Mouse (Mus musculus): ENCODE results near the gene Lcn9. TPM values are rescaled to one million over a fixed set of nuclear protein-coding genes. Genes with fewer than 3 reads are reported as not detected.
"Not testable (repeated sequence)": the region's sequence is repeated elsewhere in the genome, so short reads cannot be mapped to it uniquely, and the experiment has no call there.

Lcn9 gene
- not detected for total RNA-seq (2018; cell fraction: chromatin; rRNA removed)
- not detected for total RNA-seq (2018; cell fraction: cytosol; rRNA removed)
- total RNA-seq (2018; cell fraction: nucleus; rRNA removed) = not detected
- not detected in 3 replicates for polyA plus RNA-seq (2018)

DNA sequence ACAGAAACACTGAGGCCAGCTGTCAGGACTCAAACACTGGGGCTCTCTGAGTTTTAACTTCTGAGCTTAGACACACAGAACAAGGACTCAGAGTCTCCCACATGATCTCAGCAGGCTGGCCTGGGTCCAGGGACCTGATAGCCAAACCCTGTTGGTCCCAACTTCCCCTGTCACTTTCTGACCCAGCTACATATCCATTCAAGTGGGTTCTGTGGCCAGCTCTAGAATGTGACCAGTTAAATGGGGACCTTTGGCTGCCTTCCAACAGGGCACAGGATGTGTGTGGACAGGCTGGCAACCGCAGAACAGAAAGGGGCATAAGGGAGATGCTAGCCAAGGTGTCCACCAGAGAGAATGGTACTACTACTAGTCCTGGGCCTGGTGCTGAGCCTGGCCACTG lies at the start of gene Lcn9:
Gene Lcn9, plus strand, starts transcription at position 348 of the 400 bp plus-strand sequence.
- H3K79me2 ChIP-seq (ENCODE audit: inconsistent target) = no peaks in the 10 kb centered on the region
- 0% methylated on average over 1 of the region's 1 CpGs for WGBS (ENCODE audit: missing documents)
- no peaks in the 10 kb centered on the region for H3K36me3 ChIP-seq (ENCODE audit: inconsistent target)
- H3K27ac ChIP-seq = no peak within 1 kb of the TSS
- H3K4me3 ChIP-seq (ENCODE audit: inconsistent target) = no peak within 1 kb of the TSS

DNA sequence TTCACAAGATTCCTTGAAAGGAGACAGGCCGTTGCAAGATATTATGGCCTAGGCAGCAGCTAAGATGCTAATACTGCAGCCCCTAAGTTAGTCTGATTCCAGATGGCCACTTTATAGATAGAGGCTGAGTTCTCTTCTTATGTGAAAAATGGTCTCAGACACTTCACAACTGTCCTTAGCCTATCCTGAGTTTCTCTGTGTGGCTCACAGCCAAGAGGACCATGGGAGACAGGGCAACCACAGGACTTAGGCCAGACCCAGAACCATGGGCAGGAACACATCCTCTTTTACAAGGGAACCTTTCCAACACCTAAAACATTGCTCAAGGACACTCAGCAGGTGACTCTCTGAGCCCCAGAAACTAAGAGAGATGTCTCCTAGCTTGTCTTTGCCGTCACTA lies 49.4 kb upstream of the Lcn9 start:
- no peak overlapping the region for H3K4me3 ChIP-seq (ENCODE audit: inconsistent target)
- no peak overlapping the region for H3K27ac ChIP-seq
- 97% methylated on average over 2 of the region's 2 CpGs for WGBS (ENCODE audit: missing documents)
- H3K36me3 ChIP-seq (ENCODE audit: inconsistent target) = no peaks in the 10 kb centered on the region
- H3K79me2 ChIP-seq (ENCODE audit: inconsistent target) = no peaks in the 10 kb centered on the region

DNA sequence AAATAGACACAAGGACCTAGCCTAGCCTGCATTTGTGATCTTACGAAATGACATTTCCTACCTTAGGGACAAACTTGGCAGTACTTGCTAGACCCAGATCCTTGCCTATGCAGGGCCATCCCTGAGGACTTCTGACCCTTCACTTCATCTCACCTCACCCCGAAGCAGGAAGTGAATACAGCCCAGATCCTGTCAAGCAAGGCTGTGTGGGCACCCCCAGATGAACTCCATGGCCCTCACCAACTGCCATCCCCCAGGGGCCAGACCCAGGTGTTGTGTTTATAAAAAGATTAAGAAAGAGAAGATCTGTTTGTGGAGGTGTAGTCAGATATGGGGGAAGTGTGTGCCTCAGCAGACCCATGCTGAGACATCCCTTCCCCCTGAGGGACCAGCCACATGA lies 48.3 kb upstream of the Lcn9 start:
- Histone ChIP-seq H3K4me3 (ENCODE audit: inconsistent target) (no peak overlapping the region), H3K79me2 (ENCODE audit: inconsistent target) (no peaks in the 10 kb centered on the region), H3K36me3 (ENCODE audit: inconsistent target) (no peaks in the 10 kb centered on the region), H3K27ac (no peak overlapping the region)
- 56% methylated on average over 2 of the region's 2 CpGs for WGBS (ENCODE audit: missing documents)

DNA sequence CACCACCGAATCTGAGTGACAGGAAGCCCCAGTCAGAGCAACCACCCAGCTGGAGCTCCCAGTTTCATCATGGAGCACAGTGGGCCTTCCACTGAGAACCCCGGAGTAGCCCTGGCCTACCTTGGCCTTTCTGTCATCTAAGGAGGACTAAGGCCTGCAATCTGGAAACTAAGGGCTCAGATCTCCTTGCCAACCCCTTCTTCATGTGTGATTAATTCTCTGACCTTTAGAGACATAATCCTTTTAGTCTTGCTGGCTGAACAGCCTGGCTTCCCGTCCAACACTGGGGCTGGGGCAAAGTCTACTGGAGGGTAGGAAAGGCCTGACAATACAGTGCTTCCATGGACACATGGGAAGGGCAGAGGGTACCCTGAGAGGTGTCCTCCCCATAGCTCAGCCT lies 47.0 kb upstream of the Lcn9 start:
- Histone ChIP-seq H3K4me3 (ENCODE audit: inconsistent target) (no peak overlapping the region), H3K79me2 (ENCODE audit: inconsistent target) (no peaks in the 10 kb centered on the region), H3K27ac (no peak overlapping the region), H3K36me3 (ENCODE audit: inconsistent target) (no peaks in the 10 kb centered on the region)
- WGBS (ENCODE audit: missing documents) = 80% methylated on average over 3 of the region's 3 CpGs

DNA sequence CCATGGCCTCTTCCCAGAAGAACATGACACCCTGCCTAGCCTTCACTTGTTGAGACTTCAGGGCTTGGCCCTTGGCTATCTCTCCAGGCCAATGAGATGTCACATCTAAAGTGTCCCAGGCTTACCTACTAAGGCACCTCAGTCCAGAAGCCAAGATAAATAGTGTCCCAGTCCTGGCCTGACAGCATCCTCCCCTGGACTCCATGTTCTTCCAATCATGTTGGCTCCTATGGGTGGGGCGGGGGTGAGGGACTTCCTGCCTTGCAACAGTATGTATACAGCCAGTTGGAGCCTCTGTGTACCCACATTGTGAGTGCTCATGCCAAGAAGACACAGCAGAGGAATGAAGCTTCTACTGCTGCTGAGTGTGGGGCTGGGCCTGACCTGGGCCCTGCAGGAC lies 46.2 kb upstream of the Lcn9 start, which contains the start of gene Lcn11:
Gene Lcn11, plus strand, starts transcription at position 301 of the 400 bp plus-strand sequence.
- no peaks in the 10 kb centered on the region for H3K79me2 ChIP-seq (ENCODE audit: inconsistent target)
- 100% methylated on average over 1 of the region's 1 CpGs for WGBS (ENCODE audit: missing documents)
- no peaks in the 10 kb centered on the region for H3K36me3 ChIP-seq (ENCODE audit: inconsistent target)
- no peak within 1 kb of the TSS for H3K27ac ChIP-seq
- no peak within 1 kb of the TSS for H3K4me3 ChIP-seq (ENCODE audit: inconsistent target)

GRCm38 (mm10) chr2:25779076-25779475 lies 43.9 kb upstream of the Lcn9 start:
- no peak overlapping the region for H3K27ac ChIP-seq
- no peak overlapping the region for H3K4me3 ChIP-seq (ENCODE audit: inconsistent target)
- WGBS (ENCODE audit: missing documents) = 92% methylated on average over 8 of the region's 9 CpGs
- H3K79me2 ChIP-seq (ENCODE audit: inconsistent target) = no peaks in the 10 kb centered on the region
- no peaks in the 10 kb centered on the region for H3K36me3 ChIP-seq (ENCODE audit: inconsistent target)

DNA sequence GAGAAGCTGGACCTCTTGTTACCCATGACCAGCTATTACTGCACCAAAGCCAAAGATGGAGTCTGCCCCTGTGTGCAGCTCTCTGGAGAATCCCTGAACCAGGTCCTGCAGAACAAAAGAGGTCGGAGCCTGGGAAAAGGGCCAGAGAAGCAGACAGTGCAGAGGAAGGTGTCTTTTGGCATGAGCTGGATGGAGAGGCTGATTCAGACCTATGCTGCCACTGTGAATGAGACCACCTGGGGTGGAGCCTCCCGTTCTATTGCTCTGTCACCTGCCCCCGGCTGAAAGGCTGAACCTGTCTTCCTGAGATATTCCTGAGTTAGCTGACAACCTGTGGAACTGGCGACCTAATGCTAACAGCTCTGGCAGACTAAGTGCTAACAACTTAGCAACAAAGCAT lies 42.0 kb upstream of the Lcn9 start:
- Histone ChIP-seq H3K79me2 (ENCODE audit: inconsistent target) (no peaks in the 10 kb centered on the region), H3K4me3 (ENCODE audit: inconsistent target) (no peak overlapping the region), H3K27ac (no peak overlapping the region), H3K36me3 (ENCODE audit: inconsistent target) (no peaks in the 10 kb centered on the region)
- WGBS (ENCODE audit: missing documents) = 52% methylated on average over 4 of the region's 4 CpGs

DNA sequence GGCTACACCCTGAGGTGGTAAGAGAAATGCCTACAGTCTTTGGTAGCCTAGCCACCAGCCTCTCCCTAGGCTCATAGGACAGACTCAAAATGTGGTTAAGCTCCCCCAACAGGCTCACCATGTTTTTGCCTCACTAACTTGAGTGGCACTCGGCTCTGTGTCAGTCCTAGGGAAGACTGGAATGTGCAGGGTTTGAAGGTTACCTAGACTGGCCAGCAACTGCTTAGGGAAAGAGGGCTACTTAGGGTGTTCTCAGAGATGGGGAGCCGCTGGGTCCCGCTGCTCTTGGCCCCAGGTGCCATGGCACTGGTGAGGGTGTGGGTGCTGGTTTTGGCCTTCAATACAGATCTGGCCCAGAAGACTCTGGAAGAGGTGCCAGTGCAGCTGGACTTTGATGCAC lies 41.0 kb upstream of the Lcn9 start, which contains the start of gene Gm13539:
Gene Gm13539, plus strand, starts transcription at position 301 of the 400 bp plus-strand sequence.
- WGBS (ENCODE audit: missing documents) = 88% methylated on average over 3 of the region's 3 CpGs
- Histone ChIP-seq H3K79me2 (ENCODE audit: inconsistent target) (no peaks in the 10 kb centered on the region), H3K36me3 (ENCODE audit: inconsistent target) (no peaks in the 10 kb centered on the region), H3K4me3 (ENCODE audit: inconsistent target) (no peak within 1 kb of the TSS), H3K27ac (no peak within 1 kb of the TSS)

DNA sequence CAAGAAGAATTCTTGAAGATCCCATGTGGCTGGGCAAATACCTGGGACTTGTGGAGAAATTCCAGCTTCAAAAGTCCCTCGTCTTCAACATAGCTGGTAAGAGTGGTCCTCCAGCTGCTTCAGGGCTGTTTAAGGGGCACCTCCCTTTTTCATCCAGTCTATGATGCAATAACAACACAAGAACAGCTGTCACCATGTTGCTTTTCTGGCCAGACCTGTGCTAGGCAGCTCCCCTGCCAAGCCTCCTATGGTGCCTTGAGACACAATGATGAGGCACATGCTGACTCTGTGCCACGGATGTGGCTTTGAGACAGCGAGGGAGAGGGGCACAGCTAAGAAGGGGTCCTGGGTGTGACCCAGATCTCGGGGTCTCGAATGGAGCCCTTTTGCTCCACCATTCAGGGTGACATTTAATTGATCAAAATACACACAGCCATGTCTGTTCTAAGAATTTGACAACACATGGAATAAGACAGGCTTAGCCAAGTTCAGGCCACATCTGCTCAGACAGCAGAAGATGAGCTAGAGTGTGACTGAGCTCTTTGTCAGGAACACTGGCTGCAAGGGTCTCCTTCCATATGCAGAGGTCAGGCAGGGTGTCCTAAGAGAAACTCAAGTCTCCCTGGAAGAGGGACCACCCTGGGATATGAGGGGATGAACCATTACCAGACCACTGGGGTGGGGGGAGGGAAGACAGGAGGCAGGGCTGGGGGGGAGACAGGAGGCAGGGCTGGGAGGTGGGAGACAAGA lies 37.2 kb upstream of the Lcn9 start:
- no peaks in the 10 kb centered on the region for H3K79me2 ChIP-seq (ENCODE audit: inconsistent target)
- H3K4me3 ChIP-seq (ENCODE audit: inconsistent target) = no peak overlapping the region
- WGBS (ENCODE audit: missing documents) = 87% methylated on average over 5 of the region's 5 CpGs
- no peak overlapping the region for H3K27ac ChIP-seq
- H3K36me3 ChIP-seq (ENCODE audit: inconsistent target) = no peaks in the 10 kb centered on the region

GRCm38 (mm10) chr2:25789092-25789491 lies 33.9 kb upstream of the Lcn9 start:
- Histone ChIP-seq H3K36me3 (ENCODE audit: inconsistent target) (no peaks in the 10 kb centered on the region), H3K4me3 (ENCODE audit: inconsistent target) (no peak overlapping the region), H3K27ac (no peak overlapping the region), H3K79me2 (ENCODE audit: inconsistent target) (no peaks in the 10 kb centered on the region)
- WGBS (ENCODE audit: missing documents) = 78% methylated on average over 3 of the region's 3 CpGs

GRCm38 (mm10) chr2:25797635-25798034 lies 25.3 kb upstream of the Lcn9 start:
- Histone ChIP-seq H3K4me3 (ENCODE audit: inconsistent target) (no peak overlapping the region), H3K36me3 (ENCODE audit: inconsistent target) (no peaks in the 10 kb centered on the region), H3K79me2 (ENCODE audit: inconsistent target) (no peaks in the 10 kb centered on the region), H3K27ac (no peak overlapping the region)
- 71% methylated on average over 2 of the region's 2 CpGs for WGBS (ENCODE audit: missing documents)

- Histone ChIP-seq H3K4me3 (ENCODE audit: inconsistent target) (no peak overlapping the region), H3K79me2 (ENCODE audit: inconsistent target) (no peaks in the 10 kb centered on the region), H3K27ac (no peak overlapping the region), H3K36me3 (ENCODE audit: inconsistent target) (no peaks in the 10 kb centered on the region)
- 57% methylated on average over 5 of the region's 5 CpGs for WGBS (ENCODE audit: missing documents)
These were observed 24.9 kb upstream of the Lcn9 start for GRCm38 (mm10) chr2:25798065-25798464.

- Histone ChIP-seq H3K79me2 (ENCODE audit: inconsistent target) (no peaks in the 10 kb centered on the region), H3K27ac (no peak overlapping the region), H3K36me3 (ENCODE audit: inconsistent target) (no peaks in the 10 kb centered on the region), H3K4me3 (ENCODE audit: inconsistent target) (no peak overlapping the region)
- WGBS (ENCODE audit: missing documents) = 70% methylated on average over 2 of the region's 2 CpGs
These were observed 11.2 kb upstream of the Lcn9 start for GRCm38 (mm10) chr2:25811711-25812110.

GRCm38 (mm10) chr2:25813364-25813763 lies 9.6 kb upstream of the Lcn9 start:
- H3K79me2 ChIP-seq (ENCODE audit: inconsistent target) = no peaks in the 10 kb centered on the region
- no peak overlapping the region for H3K4me3 ChIP-seq (ENCODE audit: inconsistent target)
- no peak overlapping the region for H3K27ac ChIP-seq
- no peaks in the 10 kb centered on the region for H3K36me3 ChIP-seq (ENCODE audit: inconsistent target)
- WGBS (ENCODE audit: missing documents) = 85% methylated on average over 5 of the region's 5 CpGs

DNA sequence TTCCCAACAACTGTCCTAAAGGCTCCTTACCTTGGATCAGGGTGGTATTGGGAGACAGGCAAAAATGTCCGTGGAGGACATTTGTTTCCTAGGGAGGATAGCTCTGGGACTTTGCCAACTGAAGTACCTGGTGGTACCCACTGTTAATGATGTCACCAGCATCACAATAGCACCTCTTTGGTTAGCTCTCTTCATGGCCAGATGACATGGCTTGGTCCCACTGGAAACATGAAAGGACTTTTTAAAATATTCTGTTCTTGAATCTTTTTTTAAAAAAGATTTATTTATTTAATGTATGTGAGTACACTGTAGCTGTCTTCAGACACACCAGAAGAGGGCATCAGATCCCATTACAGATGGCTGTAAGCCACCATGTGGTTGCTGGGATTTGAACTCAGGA lies 7.2 kb upstream of the Lcn9 start, which contains the start of gene Glt6d1:
Gene Glt6d1, minus strand, starts transcription at position 101 of the 400 bp plus-strand sequence.
- H3K4me3 ChIP-seq (ENCODE audit: inconsistent target) = not testable (repeated sequence)
- WGBS (ENCODE audit: missing documents) = 93% methylated on average over 1 of the region's 1 CpGs

More for the DNA sequence above, 7.2 kb upstream of the Lcn9 start, which contains the start of gene Glt6d1:
- not testable (repeated sequence) for H3K27ac ChIP-seq; H3K36me3 ChIP-seq (ENCODE audit: inconsistent target); H3K79me2 ChIP-seq (ENCODE audit: inconsistent target)
